Mouse (Mus musculus) embryo, embryonic 11.5 days (tissue): ENCODE measurements at regions not wholly inside any gene's neighbourhood (a gene's known extent, or its start where the extent isn't known, plus 50 kb on each side); places are given as distances from the start of the nearest gene placed in this dataset.

Experiments
- DNase-seq: peaks from one replicate; pipeline ENCODE4 v3.0.0-alpha.2; 2012; ENCODE audit warnings: low read depth, low spot score

- DNase-seq: no peak
Measured at GRCm38 (mm10) chr14:76244338-76245062, 133.8 kb downstream of the Nufip1 start.

DNA sequence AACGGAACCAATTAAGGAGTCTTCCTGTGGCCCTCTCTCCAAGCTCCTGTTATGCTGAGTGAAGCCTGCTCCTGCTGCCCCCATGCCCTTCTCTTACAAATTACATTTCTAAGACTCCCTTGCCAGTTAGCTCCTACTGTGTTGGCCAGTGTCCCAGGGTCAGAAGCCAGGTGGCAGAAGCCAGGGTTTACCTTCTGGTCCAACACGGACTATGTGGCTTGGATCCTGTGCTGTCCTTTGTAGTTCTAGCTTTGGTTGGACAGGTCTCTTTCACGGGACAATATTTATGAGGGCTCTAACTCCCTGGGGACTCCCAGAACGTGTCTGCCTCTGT is 134.3 kb downstream of the Nufip1 start:
- no peak for DNase-seq

DNA sequence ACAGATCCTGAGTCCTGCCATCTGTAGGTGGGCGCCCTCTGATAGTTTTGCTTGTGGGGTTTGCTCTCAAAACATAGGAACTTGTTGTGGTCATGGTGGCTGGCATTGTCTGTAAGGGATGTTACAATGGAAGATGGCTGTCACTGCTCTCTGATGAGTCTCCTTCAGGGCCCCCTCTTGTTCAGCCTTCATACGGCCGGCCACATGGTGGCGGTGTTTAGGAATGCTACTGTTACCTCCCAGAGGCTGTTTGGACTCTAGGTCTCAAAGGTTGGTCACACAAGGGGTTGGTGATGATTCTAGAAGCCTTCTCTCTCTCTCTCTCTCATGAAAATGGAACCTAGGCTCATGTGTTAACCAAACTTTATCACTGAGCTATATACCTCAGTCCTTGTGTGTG is 137.0 kb downstream of the Nufip1 start:
- DNase-seq: no peak

DNA sequence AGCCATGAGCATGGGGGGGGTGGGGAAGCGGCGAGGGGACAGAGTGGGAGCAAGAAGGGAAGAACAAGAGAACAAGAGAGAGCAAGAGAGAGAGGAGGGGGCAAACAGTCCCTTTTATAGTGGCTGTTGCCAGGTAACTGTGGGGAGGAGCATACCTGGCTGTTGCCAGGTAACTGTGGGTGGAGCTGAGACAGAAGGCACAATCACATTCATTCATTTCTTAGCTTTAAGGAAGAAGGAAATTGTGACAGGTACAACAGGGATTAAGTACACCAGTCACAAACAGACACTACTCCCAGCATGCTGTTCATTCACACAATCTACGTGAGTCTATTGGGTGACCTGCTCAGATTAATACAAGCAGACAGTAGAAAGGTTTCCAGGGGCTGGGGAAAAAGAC is 143.2 kb downstream of the Nufip1 start:
- DNase-seq: no peak

GRCm38 (mm10) chr14:76254565-76255501 is 144.1 kb downstream of the Nufip1 start:
- peak; percentile 27 for DNase-seq

GRCm38 (mm10) chr14:76255971-76256370 is 145.3 kb downstream of the Nufip1 start:
- DNase-seq: no peak

DNA sequence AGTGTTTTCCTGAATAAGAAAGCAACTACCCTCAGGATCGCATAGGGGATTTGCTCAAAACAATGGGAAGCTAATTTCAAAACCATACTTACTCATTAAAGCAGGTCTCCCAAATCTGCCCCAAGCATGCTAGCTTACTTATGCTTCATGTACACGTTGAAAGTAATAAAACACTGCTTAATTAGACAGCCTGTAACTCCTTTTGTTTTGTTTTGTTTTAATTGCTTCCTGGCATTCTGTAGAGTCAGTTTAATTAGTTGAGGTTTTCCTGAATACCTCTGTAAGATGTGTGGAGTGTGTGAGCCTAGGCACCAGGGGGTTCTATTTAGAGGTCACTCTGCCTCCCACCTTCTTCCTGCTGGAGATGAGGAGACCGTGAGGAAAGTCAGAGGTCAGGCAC is 147.9 kb downstream of the Nufip1 start:
- no peak for DNase-seq

- no peak for DNase-seq
Measured at GRCm38 (mm10) chr14:76260628-76261293, 150.1 kb downstream of the Nufip1 start.

DNA sequence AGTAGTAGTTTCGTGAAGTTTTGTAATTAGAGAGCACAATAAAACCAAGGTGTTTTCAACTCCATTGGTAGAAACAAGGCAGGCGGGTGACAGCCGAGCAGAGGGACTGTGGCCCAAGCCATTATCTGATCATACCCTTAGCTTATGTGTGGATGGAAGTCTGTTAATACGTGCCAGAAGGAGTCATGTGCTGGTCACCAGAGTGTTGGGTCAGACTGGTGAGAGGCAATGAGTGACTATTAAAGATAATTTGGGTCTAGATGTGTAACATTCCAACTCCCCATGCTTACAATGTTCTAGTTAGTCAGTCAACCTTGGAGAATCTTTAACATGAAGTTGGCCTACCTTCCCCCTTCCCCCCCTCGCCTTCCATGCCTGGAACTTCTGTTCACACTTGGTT is 151.1 kb upstream of the Tsc22d1 start:
- no peak for DNase-seq

DNA sequence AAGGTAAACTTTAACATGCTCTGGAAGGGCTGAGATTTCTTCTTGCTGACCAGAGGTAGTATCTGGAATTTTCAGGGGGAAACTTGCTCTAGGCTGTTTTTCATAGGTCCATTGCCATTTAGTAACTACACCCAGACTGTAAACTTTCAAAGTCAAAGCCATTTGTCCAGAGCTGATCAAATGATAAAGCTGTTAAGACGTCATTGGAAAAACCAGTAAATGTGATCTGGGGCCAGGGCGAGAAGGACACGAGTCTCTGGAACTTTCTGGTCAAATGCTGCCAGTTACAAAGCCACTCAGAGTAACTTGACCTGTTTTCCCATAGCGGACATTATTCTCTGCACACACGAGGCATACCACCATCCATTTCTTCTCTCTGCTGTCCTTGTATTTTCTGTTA is 148.9 kb upstream of the Tsc22d1 start:
- no peak for DNase-seq

GRCm38 (mm10) chr14:76266249-76266648 is 148.5 kb upstream of the Tsc22d1 start:
- DNase-seq: no peak

GRCm38 (mm10) chr14:76267091-76267490 is 147.7 kb upstream of the Tsc22d1 start:
- DNase-seq: no peak

DNA sequence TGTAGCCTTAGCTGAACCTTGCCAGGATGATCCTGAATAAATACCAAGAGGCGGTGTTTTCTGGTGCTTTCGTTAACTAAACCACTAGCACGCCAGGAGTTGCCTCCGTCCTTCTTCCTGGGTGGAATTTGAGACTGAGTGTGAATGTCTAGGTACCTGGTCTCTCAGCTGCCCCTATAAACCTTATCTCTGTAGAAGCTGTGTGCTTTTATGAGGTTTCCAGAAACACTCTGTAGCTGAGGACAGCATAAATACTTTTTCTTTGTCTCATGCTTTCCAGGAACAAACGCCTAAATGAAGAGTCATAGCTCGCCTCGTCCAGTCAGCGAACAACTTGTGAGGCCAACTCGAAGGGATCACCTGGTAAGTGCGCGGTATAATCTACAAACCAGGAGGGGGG is 143.6 kb upstream of the Tsc22d1 start:
- DNase-seq: no peak

- DNase-seq: no peak
Measured at GRCm38 (mm10) chr14:76272840-76273239, 141.9 kb upstream of the Tsc22d1 start.

DNA sequence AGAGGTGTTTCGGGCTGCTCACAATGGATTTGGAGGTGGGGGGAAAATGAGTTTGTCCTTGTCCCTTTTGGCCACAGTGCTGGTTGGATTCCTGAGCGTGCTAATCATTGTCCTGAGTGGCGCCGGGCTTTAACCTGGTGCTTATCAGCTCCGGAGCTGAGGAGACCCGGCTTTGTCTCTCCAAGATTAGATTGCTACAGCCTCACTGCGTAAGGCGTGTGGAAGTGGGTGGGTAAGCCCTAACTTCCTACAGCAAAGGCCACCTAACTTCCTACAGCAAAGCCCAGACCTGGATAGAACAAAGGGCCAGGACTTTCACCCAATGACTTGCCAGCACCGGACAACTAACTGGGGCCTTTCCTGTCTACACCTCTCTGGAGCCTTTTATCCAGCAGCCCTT is 138.1 kb upstream of the Tsc22d1 start:
- no peak for DNase-seq

- DNase-seq: no peak
Measured at GRCm38 (mm10) chr14:76278751-76279450, 135.9 kb upstream of the Tsc22d1 start.

- DNase-seq: no peak
Measured at GRCm38 (mm10) chr14:76279561-76279960, 135.2 kb upstream of the Tsc22d1 start.

DNA sequence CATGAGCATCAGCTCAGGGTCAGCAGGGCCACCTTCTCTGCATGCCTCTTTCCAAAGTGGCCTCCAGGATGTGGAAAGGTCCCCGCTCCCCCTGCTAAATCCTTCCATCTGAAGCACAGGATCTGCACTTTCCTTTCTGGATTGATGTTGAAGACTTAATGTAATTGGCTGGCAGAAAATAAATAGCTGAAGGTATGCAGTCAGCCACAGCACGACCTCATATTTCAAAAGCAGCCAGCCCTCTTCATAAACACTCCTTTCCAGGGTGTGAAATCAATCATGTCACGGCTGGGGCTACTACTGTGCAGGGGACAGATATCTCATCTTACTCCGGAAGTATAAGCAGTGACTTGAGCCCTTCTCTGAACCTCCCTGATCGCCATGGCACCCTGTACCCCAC is 132.9 kb upstream of the Tsc22d1 start:
- peak; percentile 46 for DNase-seq

DNA sequence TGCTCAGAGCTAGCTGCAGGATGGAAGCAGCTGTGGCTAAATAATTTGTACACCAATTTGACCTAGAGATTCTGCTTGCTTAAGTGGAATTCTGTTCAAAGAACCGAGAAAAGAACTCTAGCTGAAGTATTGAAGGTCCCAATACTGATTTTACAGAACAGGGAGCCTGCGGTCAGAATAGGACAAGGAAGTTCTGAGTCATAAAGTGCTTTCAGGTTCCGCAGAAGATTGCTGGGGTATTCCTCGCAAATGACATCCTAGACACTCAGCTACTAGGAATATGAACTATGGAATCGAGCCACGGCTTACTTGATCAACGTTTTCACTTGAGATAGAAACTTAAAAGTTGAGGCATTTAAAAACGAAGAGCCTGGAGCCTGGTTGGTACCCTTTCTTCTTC is 127.0 kb upstream of the Tsc22d1 start:
- no peak for DNase-seq

- DNase-seq: no peak
Measured at GRCm38 (mm10) chr14:76290401-76291018, 124.3 kb upstream of the Tsc22d1 start.

DNA sequence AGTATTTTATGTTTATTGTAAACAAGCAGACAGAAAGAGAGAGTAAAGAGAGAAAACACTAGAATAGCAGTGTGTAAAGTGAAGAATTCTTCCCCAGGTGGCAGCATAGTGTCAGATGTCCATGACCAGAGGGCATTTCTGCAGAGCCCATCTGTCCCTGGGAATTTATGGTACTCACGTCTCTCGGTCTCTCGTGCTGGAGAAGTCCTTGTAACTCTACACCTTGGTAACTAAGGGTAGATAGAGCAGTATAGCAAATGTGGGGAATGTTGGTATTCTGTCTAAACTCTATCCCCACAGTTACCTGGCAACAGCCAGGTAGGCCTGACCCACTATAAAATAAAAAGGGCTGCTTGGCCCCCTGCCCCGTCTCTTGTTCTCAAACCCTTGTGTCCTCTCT is 122.5 kb upstream of the Tsc22d1 start:
- no peak for DNase-seq
